Mouse (Mus musculus) CH12.LX (cell line): ENCODE data around the gene Rnd3. TPM values are rescaled to one million over a fixed set of nuclear protein-coding genes. Genes with fewer than 3 reads are reported as not detected.

Experiments used
- DNase-seq: peaks from one replicate; pipeline ENCODE4 v3.0.0-alpha.2; 2013; ENCODE audit errors: extremely low read depth
- H3K27ac ChIP-seq: 2 replicates; pipeline ENCODE4 v1.5.1; 2012; ENCODE audit warnings: low read depth, mild to moderate bottlenecking, control low read depth, moderate library complexity; ENCODE audit not compliant: insufficient read depth
- H3K27me3 ChIP-seq: replicated peaks from 2 replicates; pipeline ENCODE3; 2012; ENCODE audit warnings: inconsistent platforms
- H3K36me3 ChIP-seq, 2 experiments: replicated peaks in 1 of 2; 2 replicates each; pipeline versions ENCODE3 to v1.6.1; 2012; ENCODE audit warnings: inconsistent platforms in 1 of 2, low read length in 1 of 2, mild to moderate bottlenecking in 1 of 2, mixed read lengths in 1 of 2, moderate library complexity in 1 of 2; ENCODE audit not compliant: control insufficient read depth in 1 of 2, insufficient read depth in 1 of 2
- H3K4me1 ChIP-seq, 2 experiments: 2 replicates each; pipeline ENCODE4 v1.6.1; 2012; ENCODE audit warnings: inconsistent platforms in 1 of 2, moderate library complexity in 1 of 2; ENCODE audit not compliant: insufficient read depth in 2 of 2, control insufficient read depth in 1 of 2
- H3K4me2 ChIP-seq: 2 replicates; pipeline ENCODE4 v1.6.1; 2012; ENCODE audit warnings: low read depth, mild to moderate bottlenecking, control low read depth; ENCODE audit not compliant: poor library complexity, insufficient read depth, severe bottlenecking
- H3K4me3 ChIP-seq, 3 experiments: fragments of 150-350 bp in 1 of 3; sonication (generic) in 1 of 3; replicated peaks in 1 of 3; 2 replicates each; pipeline versions ENCODE3 to v1.5.1; 2011 to 2012; ENCODE audit warnings: low read depth in 2 of 3, low read length in 2 of 3, mild to moderate bottlenecking in 2 of 3, moderate library complexity in 2 of 3, control low read depth in 1 of 3, improper control_type of control experiment in 1 of 3, inconsistent platforms in 1 of 3, mixed read lengths in 1 of 3; ENCODE audit not compliant: poor library complexity in 1 of 3
- H3K79me2 ChIP-seq: replicated peaks from 2 replicates; pipeline ENCODE4 v1.6.1; 2012; ENCODE audit warnings: mild to moderate bottlenecking, moderate library complexity; ENCODE audit not compliant: control insufficient read depth, poor library complexity, insufficient read depth, severe bottlenecking; ENCODE audit errors: extremely low read depth
- H3K9ac ChIP-seq: 2 replicates; pipeline ENCODE4 v1.6.1; 2012; ENCODE audit warnings: low read depth, mild to moderate bottlenecking, control low read depth, moderate library complexity; ENCODE audit not compliant: insufficient read depth
- H3K9me3 ChIP-seq: replicated peaks from 2 replicates; pipeline ENCODE3; 2012; ENCODE audit warnings: low read length, inconsistent platforms, mixed read lengths
- CHD2 ChIP-seq: IDR thresholded peaks from 2 replicates; pipeline ENCODE4 v1.6.1; 2011; ENCODE audit warnings: low read length, improper control_type of control experiment
- CTCF ChIP-seq, 2 experiments: IDR thresholded peaks in 1 of 2; conservative IDR thresholded peaks in 1 of 2; 2 replicates each; pipeline ENCODE4 v1.5.1; 2011 to 2012; ENCODE audit warnings: low read depth in 2 of 2, low read length in 2 of 2, improper control_type of control experiment in 1 of 2, inconsistent platforms in 1 of 2, mild to moderate bottlenecking in 1 of 2, moderate library complexity in 1 of 2
- E2F4 ChIP-seq: IDR thresholded peaks from 2 replicates; pipeline ENCODE4 v1.6.1; 2011; ENCODE audit warnings: low read depth, low read length, improper control_type of control experiment; ENCODE audit not compliant: insufficient replicate concordance
- EP300 ChIP-seq: IDR thresholded peaks from 2 replicates; pipeline ENCODE4 v1.6.1; 2011; ENCODE audit warnings: low read length, improper control_type of control experiment
- GABPA ChIP-seq: IDR thresholded peaks from 2 replicates; pipeline ENCODE4 v1.6.1; 2012; ENCODE audit warnings: low read depth, low read length, improper control_type of control experiment, inconsistent platforms; ENCODE audit not compliant: insufficient replicate concordance
- HCFC1 ChIP-seq: IDR thresholded peaks from 2 replicates; pipeline ENCODE4 v1.6.1; 2012; ENCODE audit warnings: low read depth, mild to moderate bottlenecking, inconsistent platforms, low read length, improper control_type of control experiment
- IRF4 ChIP-seq: IDR thresholded peaks from 2 replicates; pipeline ENCODE4 v1.6.1; 2014; ENCODE audit warnings: low read depth, mild to moderate bottlenecking, inconsistent platforms, low read length, improper control_type of control experiment
- JUN ChIP-seq: IDR thresholded peaks from 2 replicates; pipeline ENCODE4 v1.6.1; 2011; ENCODE audit warnings: low read depth, mild to moderate bottlenecking, low read length, improper control_type of control experiment, moderate library complexity; ENCODE audit not compliant: insufficient read depth
- JUND ChIP-seq: conservative IDR thresholded peaks from 2 replicates; pipeline ENCODE4 v1.6.1; 2011; ENCODE audit warnings: low read depth, low read length, improper control_type of control experiment
- MAFK ChIP-seq: IDR thresholded peaks from 2 replicates; pipeline ENCODE4 v1.6.1; 2011; ENCODE audit warnings: low read length, improper control_type of control experiment; ENCODE audit not compliant: insufficient replicate concordance
- MEF2A ChIP-seq: IDR thresholded peaks from 2 replicates; pipeline ENCODE4 v1.6.1; 2014; ENCODE audit warnings: low read depth, mild to moderate bottlenecking, inconsistent platforms, low read length, improper control_type of control experiment, borderline replicate concordance
- MYC ChIP-seq: IDR thresholded peaks from 2 replicates; pipeline ENCODE4 v1.6.1; 2011; ENCODE audit warnings: low read depth, mild to moderate bottlenecking, improper control_type of control experiment, low read length
- NELFE ChIP-seq: IDR thresholded peaks from 2 replicates; pipeline ENCODE4 v1.6.1; 2011; ENCODE audit warnings: low read depth, low read length, improper control_type of control experiment
- PAX5 ChIP-seq: IDR thresholded peaks from 2 replicates; pipeline ENCODE4 v1.6.1; 2012; ENCODE audit warnings: low read length, inconsistent platforms, mixed read lengths
- POLR2A ChIP-seq: IDR thresholded peaks from 2 replicates; pipeline ENCODE4 v1.6.1; 2011; ENCODE audit warnings: low read depth, mild to moderate bottlenecking, improper control_type of control experiment, low read length
- RAD21 ChIP-seq: IDR thresholded peaks from 2 replicates; pipeline ENCODE4 v1.6.1; 2011; ENCODE audit warnings: low read depth, mild to moderate bottlenecking, low read length, improper control_type of control experiment, moderate library complexity
- RCOR1 ChIP-seq: conservative IDR thresholded peaks from 2 replicates; pipeline ENCODE4 v1.6.1; 2012; ENCODE audit warnings: low read depth, mild to moderate bottlenecking, inconsistent platforms, low read length, improper control_type of control experiment
- SIN3A ChIP-seq: IDR thresholded peaks from 2 replicates; pipeline ENCODE4 v1.6.1; 2012; ENCODE audit warnings: low read length, improper control_type of control experiment, inconsistent platforms
- SMC3 ChIP-seq: IDR thresholded peaks from 2 replicates; pipeline ENCODE4 v1.6.1; 2011; ENCODE audit warnings: low read depth, low read length, improper control_type of control experiment
- TBP ChIP-seq: conservative IDR thresholded peaks from 2 replicates; pipeline ENCODE4 v1.6.1; 2011; ENCODE audit warnings: low read depth, low read length, improper control_type of control experiment
- TCF12 ChIP-seq: IDR thresholded peaks from 2 replicates; pipeline ENCODE4 v1.6.1; 2014; ENCODE audit warnings: low read depth, mild to moderate bottlenecking, inconsistent platforms, low read length, improper control_type of control experiment
- USF2 ChIP-seq: conservative IDR thresholded peaks from 2 replicates; pipeline ENCODE4 v1.6.1; 2011; ENCODE audit warnings: low read depth, low read length, improper control_type of control experiment
- ZMIZ1 ChIP-seq: IDR thresholded peaks from 2 replicates; pipeline ENCODE4 v1.6.1; 2012; ENCODE audit warnings: low read depth, mild to moderate bottlenecking, inconsistent platforms, low read length, improper control_type of control experiment
- dilution Hi-C: fragments of 300-500 bp; cut with MboI; formaldehyde crosslinking; loops from 2 replicates; pipeline ENCODE4 v1.14.3; 2020; ENCODE audit warnings: low sequenced_read_pairs; ENCODE audit not compliant: extremely low pct_unique_long_range_greater_than_20kb, extremely low pct_ligation_motif_present
- in situ Hi-C: fragments of 300-500 bp; cut with MboI; formaldehyde crosslinking; loops from 3 replicates; pipeline ENCODE4 v1.14.3; 2019; ENCODE audit warnings: low sequenced_read_pairs, low pct_ligation_motif_present, low pct_unique_long_range_greater_than_20kb, mixed read lengths
- polyA plus RNA-seq: library from polyadenylated mRNA; unstranded; fragments of >175 nt; gene quantifications from 2 replicates; pipeline ENCODE4 v1.2.1, GENCODE M21; 2012; ENCODE audit warnings: low read depth; ENCODE audit not compliant: insufficient read length
- total RNA-seq, 2 experiments: library from RNA; depleted of rRNA; stranded (reverse); fragments of 300-350 nt in 1 of 2; fragments of >200 nt in 1 of 2; gene quantifications; 2 replicates each; pipeline ENCODE4 v1.2.3; 2012 to 2014

Gene Rnd3
- total and polyA plus RNA-seq, 3 experiments = 0.08 to 1.5 (median 0.80) TPM

- Histone ChIP-seq H3K4me2 (no peak overlapping the region), H3K79me2 (no peaks in the 10 kb centered on the region), H3K4me3 (no peak overlapping the region), H3K27ac (no peak overlapping the region), H3K27me3 (no peaks in the 10 kb centered on the region)
- in situ Hi-C loops = no loop called here
- no peak for DNase-seq
- TF ChIP-seq USF2 (no peak), NELFE (no peak), RCOR1 (no peak), MEF2A (no peak), CTCF (conservative IDR thresholded peaks at IDR 0.05 in 1 of 2, IDR thresholded peaks at IDR 0.05 in 1 of 2; ENCODE audit: low read depth in 2 of 2, low read length in 2 of 2) (no peak), IRF4 (no peak), TCF12 (no peak), TBP (no peak), RAD21 (no peak; the same call in 1 of the 2 replicates), HCFC1 (no peak), JUND (no peak), E2F4 (no peak), SIN3A (no peak), SMC3 (no peak), MYC (no peak), CHD2 (no peak), GABPA (no peak), JUN (no peak)
- TF ChIP-seq, all 38 proteins: peak for 0
- H3K36me3 ChIP-seq = no peaks in the 10 kb centered on the region
- H3K9ac ChIP-seq = no peak overlapping the region
- H3K9me3 ChIP-seq = no peaks in the 10 kb centered on the region
- peaks cover 0 to 8% of the 10 kb centered on the region in 2 experiments; a peak in 1 of 4 replicates for H3K4me1 ChIP-seq
- dilution Hi-C loops = no loop called here
These were observed 58.2 kb downstream of the Rnd3 start for GRCm38 (mm10) chr2:51090688-51091087.

GRCm38 (mm10) chr2:51090049-51090448 lies 58.9 kb downstream of the Rnd3 start:
- H3K36me3 ChIP-seq = no peaks in the 10 kb centered on the region
- in situ Hi-C loops (no loop called here), dilution Hi-C loops (no loop called here)
- no peaks in the 10 kb centered on the region for H3K9me3 ChIP-seq
- TF ChIP-seq RAD21 (no peak), ZMIZ1 (no peak), IRF4 (no peak), EP300 (no peak), POLR2A (no peak), TBP (no peak), SMC3 (no peak), CTCF (conservative IDR thresholded peaks at IDR 0.05 in 1 of 2, IDR thresholded peaks at IDR 0.05 in 1 of 2; ENCODE audit: low read depth in 2 of 2, low read length in 2 of 2) (no peak), PAX5 (no peak), MAFK (no peak)
- TF ChIP-seq, all 38 proteins: peak for 0
- no peaks in the 10 kb centered on the region for H3K79me2 ChIP-seq
- DNase-seq = no peak
- H3K9ac ChIP-seq = no peak overlapping the region
- no peaks in the 10 kb centered on the region for H3K27me3 ChIP-seq
- peaks cover 0 to 8% of the 10 kb centered on the region in 2 experiments; a peak in 1 of 4 replicates for H3K4me1 ChIP-seq
- no peak overlapping the region for H3K4me2 ChIP-seq
- H3K27ac ChIP-seq = no peak overlapping the region
- H3K4me3 ChIP-seq = no peak overlapping the region
